Mouse (Mus musculus): ENCODE data around the gene Slc46a3. TPM values are rescaled to one million over a fixed set of nuclear protein-coding genes. Genes with fewer than 3 reads are reported as not detected.

Gene Slc46a3
- polyA plus RNA-seq, 1 experiment, result 27.9 TPM

- DNase-seq, result no peak
- no peak overlapping the region for H3K27ac ChIP-seq (ENCODE audit: insufficient read depth, low read length)
- 87% methylated on average over 9 of the region's 9 CpGs for WGBS
- no peaks in the 10 kb centered on the region for H3K27me3 ChIP-seq (ENCODE audit: control insufficient read depth, insufficient read depth, low read length)
- H3K4me1 ChIP-seq (ENCODE audit: control insufficient read depth, insufficient read depth, low read length), result no peaks in the 10 kb centered on the region
- TF ChIP-seq POLR2A (IDR thresholded peaks at IDR 0.05; ENCODE audit: borderline replicate concordance, insufficient read depth, low read length) (no peak), CTCF (IDR thresholded peaks at IDR 0.05; ENCODE audit: borderline replicate concordance, insufficient read depth, low read depth, low read length) (no peak)
- H3K4me3 ChIP-seq (replicated peaks; ENCODE audit: insufficient read depth, low read depth, low read length), result no peak overlapping the region
These were observed 21.6 kb upstream of the Slc46a3 start for GRCm38 (mm10) chr5:147916171-147916570.

- DNase-seq, result no peak
- H3K4me3 ChIP-seq (replicated peaks; ENCODE audit: insufficient read depth, low read depth, low read length), result no peak overlapping the region
- TF ChIP-seq CTCF (IDR thresholded peaks at IDR 0.05; ENCODE audit: borderline replicate concordance, insufficient read depth, low read depth, low read length) (no peak), POLR2A (IDR thresholded peaks at IDR 0.05; ENCODE audit: borderline replicate concordance, insufficient read depth, low read length) (no peak)
- no peaks in the 10 kb centered on the region for H3K27me3 ChIP-seq (ENCODE audit: control insufficient read depth, insufficient read depth, low read length)
- H3K4me1 ChIP-seq (ENCODE audit: control insufficient read depth, insufficient read depth, low read length), result no peaks in the 10 kb centered on the region
- no peak overlapping the region for H3K27ac ChIP-seq (ENCODE audit: insufficient read depth, low read length)
- 54% methylated on average over 6 of the region's 6 CpGs for WGBS
These were observed 20.5 kb upstream of the Slc46a3 start for GRCm38 (mm10) chr5:147915038-147915566.

GRCm38 (mm10) chr5:147913241-147913842 lies 18.7 kb upstream of the Slc46a3 start:
- DNase-seq, result no peak
- no peaks in the 10 kb centered on the region for H3K4me1 ChIP-seq (ENCODE audit: control insufficient read depth, insufficient read depth, low read length)
- WGBS, result 45% methylated on average over 14 of the region's 14 CpGs
- no peaks in the 10 kb centered on the region for H3K27me3 ChIP-seq (ENCODE audit: control insufficient read depth, insufficient read depth, low read length)
- H3K27ac ChIP-seq (ENCODE audit: insufficient read depth, low read length), result no peak overlapping the region
- TF ChIP-seq POLR2A (IDR thresholded peaks at IDR 0.05; ENCODE audit: borderline replicate concordance, insufficient read depth, low read length) (no peak), CTCF (IDR thresholded peaks at IDR 0.05; ENCODE audit: borderline replicate concordance, insufficient read depth, low read depth, low read length) (no peak)
- H3K4me3 ChIP-seq (replicated peaks; ENCODE audit: insufficient read depth, low read depth, low read length), result no peak overlapping the region

- 63% methylated on average over 5 of the region's 5 CpGs for WGBS
- no peak overlapping the region for H3K27ac ChIP-seq (ENCODE audit: insufficient read depth, low read length)
- H3K27me3 ChIP-seq (ENCODE audit: control insufficient read depth, insufficient read depth, low read length), result no peaks in the 10 kb centered on the region
- H3K4me3 ChIP-seq (replicated peaks; ENCODE audit: insufficient read depth, low read depth, low read length), result no peak overlapping the region
- no peak for DNase-seq
- TF ChIP-seq CTCF (IDR thresholded peaks at IDR 0.05; ENCODE audit: borderline replicate concordance, insufficient read depth, low read depth, low read length), result no peak
- no peak for TF ChIP-seq POLR2A (IDR thresholded peaks at IDR 0.05; ENCODE audit: borderline replicate concordance, insufficient read depth, low read length)
- H3K4me1 ChIP-seq (ENCODE audit: control insufficient read depth, insufficient read depth, low read length), result no peaks in the 10 kb centered on the region
These were observed 17.1 kb upstream of the Slc46a3 start for GRCm38 (mm10) chr5:147911744-147912143.

- no peak for DNase-seq
- Histone ChIP-seq H3K27ac (ENCODE audit: insufficient read depth, low read length) (no peak overlapping the region), H3K27me3 (ENCODE audit: control insufficient read depth, insufficient read depth, low read length) (no peaks in the 10 kb centered on the region), H3K4me3 (replicated peaks; ENCODE audit: insufficient read depth, low read depth, low read length) (no peak overlapping the region), H3K4me1 (ENCODE audit: control insufficient read depth, insufficient read depth, low read length) (no peaks in the 10 kb centered on the region)
- TF ChIP-seq CTCF (IDR thresholded peaks at IDR 0.05; ENCODE audit: borderline replicate concordance, insufficient read depth, low read depth, low read length), result no peak
- TF ChIP-seq POLR2A (IDR thresholded peaks at IDR 0.05; ENCODE audit: borderline replicate concordance, insufficient read depth, low read length), result no peak
- WGBS, result 85% methylated on average over 12 of the region's 12 CpGs
These were observed 16.3 kb upstream of the Slc46a3 start for GRCm38 (mm10) chr5:147910807-147911509.

GRCm38 (mm10) chr5:147907851-147908250 lies 13.2 kb upstream of the Slc46a3 start:
- no peak for TF ChIP-seq POLR2A (IDR thresholded peaks at IDR 0.05; ENCODE audit: borderline replicate concordance, insufficient read depth, low read length)
- no peak for TF ChIP-seq CTCF (IDR thresholded peaks at IDR 0.05; ENCODE audit: borderline replicate concordance, insufficient read depth, low read depth, low read length)
- H3K4me3 ChIP-seq (replicated peaks; ENCODE audit: insufficient read depth, low read depth, low read length), result no peak overlapping the region
- WGBS, result 91% methylated on average over 8 of the region's 8 CpGs
- H3K4me1 ChIP-seq (ENCODE audit: control insufficient read depth, insufficient read depth, low read length), result no peaks in the 10 kb centered on the region
- no peaks in the 10 kb centered on the region for H3K27me3 ChIP-seq (ENCODE audit: control insufficient read depth, insufficient read depth, low read length)
- no peak overlapping the region for H3K27ac ChIP-seq (ENCODE audit: insufficient read depth, low read length)
- DNase-seq, result no peak

GRCm38 (mm10) chr5:147907144-147907543 lies 12.5 kb upstream of the Slc46a3 start:
- no peak for DNase-seq
- Histone ChIP-seq H3K27ac (ENCODE audit: insufficient read depth, low read length) (no peak overlapping the region), H3K4me1 (ENCODE audit: control insufficient read depth, insufficient read depth, low read length) (no peaks in the 10 kb centered on the region), H3K4me3 (replicated peaks; ENCODE audit: insufficient read depth, low read depth, low read length) (no peak overlapping the region), H3K27me3 (ENCODE audit: control insufficient read depth, insufficient read depth, low read length) (no peaks in the 10 kb centered on the region)
- WGBS, result 55% methylated on average over 11 of the region's 11 CpGs
- TF ChIP-seq POLR2A (IDR thresholded peaks at IDR 0.05; ENCODE audit: borderline replicate concordance, insufficient read depth, low read length), result no peak
- no peak; the same call in 1 of the 2 replicates for TF ChIP-seq CTCF (IDR thresholded peaks at IDR 0.05; ENCODE audit: borderline replicate concordance, insufficient read depth, low read depth, low read length)

GRCm38 (mm10) chr5:147903166-147903565 lies 8.6 kb upstream of the Slc46a3 start:
- Histone ChIP-seq H3K4me1 (ENCODE audit: control insufficient read depth, insufficient read depth, low read length) (no peaks in the 10 kb centered on the region), H3K27ac (ENCODE audit: insufficient read depth, low read length) (no peak overlapping the region), H3K4me3 (replicated peaks; ENCODE audit: insufficient read depth, low read depth, low read length) (no peak overlapping the region), H3K27me3 (ENCODE audit: control insufficient read depth, insufficient read depth, low read length) (no peaks in the 10 kb centered on the region)
- 81% methylated on average over 9 of the region's 9 CpGs for WGBS
- TF ChIP-seq POLR2A (IDR thresholded peaks at IDR 0.05; ENCODE audit: borderline replicate concordance, insufficient read depth, low read length) (no peak), CTCF (IDR thresholded peaks at IDR 0.05; ENCODE audit: borderline replicate concordance, insufficient read depth, low read depth, low read length) (no peak)
- DNase-seq, result no peak
